Mouse (Mus musculus) spleen, adult 2 months (tissue): ENCODE data around the gene Gm20388.

Experiments used
- CTCF ChIP-seq: fragments of 200-500 bp; IDR thresholded peaks from 2 replicates; pipeline ENCODE4 v1.5.1; 2011; ENCODE audit warnings: mild to moderate bottlenecking, inconsistent platforms; ENCODE audit not compliant: insufficient read depth, insufficient read length, insufficient replicate concordance; ENCODE audit errors: extremely low read depth
- POLR2A ChIP-seq: fragments of 200-500 bp; IDR thresholded peaks from 2 replicates; pipeline ENCODE4 v1.6.1; 2011; ENCODE audit warnings: low read depth, low read length, inconsistent platforms

- TF ChIP-seq CTCF (no peak), POLR2A (no peak)
Measured at GRCm38 (mm10) chr8:120146051-120146450, 235.4 kb downstream of the Gm20388 start.
